Mouse (Mus musculus) cerebellum, postnatal 4 days (tissue): ENCODE measurements around the gene Fam98c.
A peak's percentile ranks its signal among the peaks of the same experiment; 100 is the strongest.

ENCODE experiments used
- DNase-seq, 2 experiments: peaks; one replicate each; pipeline ENCODE4 v3.0.0; 2022; ENCODE audit warnings: low spot score in 2 of 2, mixed read lengths in 1 of 2

Gene Fam98c

DNA sequence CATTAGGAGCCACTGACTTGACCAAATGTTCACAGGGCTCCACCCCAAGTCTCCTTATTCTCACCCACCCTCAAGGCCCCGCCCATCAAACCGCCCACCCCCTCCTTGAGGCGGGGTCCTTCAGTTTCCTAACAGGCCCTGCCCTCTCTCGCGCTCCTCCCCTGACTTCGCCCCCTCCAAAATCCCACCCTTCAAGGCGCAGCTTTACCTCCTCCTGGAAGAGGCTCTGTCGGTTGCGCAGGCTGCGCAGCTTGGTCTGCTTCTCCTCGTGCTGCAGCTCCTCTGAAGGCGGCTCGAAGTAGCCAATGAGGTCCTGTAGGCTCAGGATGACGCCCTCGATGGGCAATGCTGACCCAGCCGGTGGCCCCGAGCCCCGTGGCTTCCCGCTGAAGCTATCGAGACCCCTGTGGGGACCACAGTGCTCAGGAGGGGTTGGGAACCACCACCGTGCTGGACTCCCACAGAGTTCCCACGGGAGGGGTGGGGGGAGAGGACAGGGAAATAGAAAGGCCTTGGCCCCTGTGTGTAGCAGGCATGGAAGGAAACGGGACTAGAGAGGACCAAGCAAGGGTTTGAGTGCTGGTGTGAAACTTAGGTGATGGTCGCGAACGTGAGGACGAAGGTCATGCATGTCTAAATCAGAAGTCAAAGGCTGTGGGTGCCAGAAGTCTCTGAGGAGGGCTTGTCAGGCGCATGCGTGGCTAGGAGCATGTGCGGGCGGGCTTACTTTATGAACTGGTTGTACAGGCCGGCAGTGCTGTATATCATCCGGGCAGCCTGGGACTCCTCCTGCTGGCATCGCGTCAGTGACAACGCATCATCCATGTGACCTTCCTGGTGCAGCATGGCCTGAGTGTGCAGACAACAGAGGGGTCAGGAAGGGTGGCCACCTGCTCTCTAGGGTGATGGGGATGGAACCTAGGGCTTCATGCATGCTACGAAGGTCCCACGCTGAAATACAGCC, 46.8 kb downstream of the Fam98c start:
- DNase-seq: peak in 1 of 2 experiments; percentile 46
